Mouse (Mus musculus) midbrain, embryonic 11.5 days (tissue): ENCODE results near the gene Prkra. TPM values are rescaled to one million over a fixed set of nuclear protein-coding genes. Genes with fewer than 3 reads are reported as not detected.
A peak's percentile ranks its signal among the peaks of the same experiment; 100 is the strongest.
"Not testable (repeated sequence)": the region's sequence is repeated elsewhere in the genome, so short reads cannot be mapped to it uniquely, and the experiment has no call there.

Experiments used
- ATAC-seq: fragments of 200-750 bp; cut with Nextera tagmentation; 2 replicates; pipeline ENCODE4 v1.8.0; 2017; ENCODE audit warnings: moderate TSS enrichment, moderate library complexity; ENCODE audit not compliant: low FRiP score
- DNase-seq: peaks from one replicate; pipeline ENCODE4 v3.0.0; 2015; ENCODE audit warnings: low spot score; ENCODE audit errors: missing footprints
- H3K27ac ChIP-seq: fragments of 300-500 bp; sonication (generic); 2 replicates; pipeline ENCODE4 v1.5.1; 2014; ENCODE audit warnings: low read depth, low read length
- H3K27me3 ChIP-seq: fragments of 300-500 bp; sonication (generic); 2 replicates; pipeline ENCODE4 v1.6.1; 2014; ENCODE audit warnings: mild to moderate bottlenecking, low read length, moderate library complexity, mixed read lengths; ENCODE audit not compliant: control insufficient read depth, insufficient read depth
- H3K36me3 ChIP-seq: fragments of 300-500 bp; sonication (generic); 2 replicates; pipeline ENCODE4 v1.6.1; 2014; ENCODE audit warnings: mild to moderate bottlenecking, low read length, moderate library complexity, mixed read lengths; ENCODE audit not compliant: control insufficient read depth, insufficient read depth
- H3K4me1 ChIP-seq: fragments of 300-500 bp; sonication (generic); 2 replicates; pipeline ENCODE4 v1.6.1; 2014; ENCODE audit warnings: low read length; ENCODE audit not compliant: control insufficient read depth, insufficient read depth
- H3K4me2 ChIP-seq: fragments of 300-500 bp; sonication (generic); 2 replicates; pipeline ENCODE4 v1.6.1; 2014; ENCODE audit warnings: mild to moderate bottlenecking, moderate library complexity
- H3K4me3 ChIP-seq: fragments of 300-500 bp; sonication (generic); 2 replicates; pipeline ENCODE4 v1.5.1; 2014; ENCODE audit warnings: low read depth, low read length
- H3K9ac ChIP-seq: fragments of 300-500 bp; sonication (generic); 2 replicates; pipeline ENCODE4 v1.6.1; 2014; ENCODE audit warnings: low read length
- H3K9me3 ChIP-seq: fragments of 300-500 bp; sonication (generic); 2 replicates; pipeline ENCODE4 v1.6.1; 2016; ENCODE audit warnings: low read length; ENCODE audit not compliant: control insufficient read depth
- WGBS: fragments of 180-500 bp; shearing (Covaris S2); extraction: QIAGEN DNeasy Blood & Tissue Kit; methylation state at CpG from one replicate; pipeline ENCODE4 v1.1.7; 2014; 5-methylcytosine and 5-hydroxymethylcytosine counted together
- polyA plus RNA-seq: library from polyadenylated mRNA; unstranded; fragments of >200 nt; fragmentation: Nextera tagmentation; extraction: Ambion mirVana; gene quantifications from 2 replicates; pipeline ENCODE4 v1.2.1, GENCODE M21; 2014

Prkra gene
- polyA plus RNA-seq, 1 experiment from 2014 or later = 90.9 TPM

DNA sequence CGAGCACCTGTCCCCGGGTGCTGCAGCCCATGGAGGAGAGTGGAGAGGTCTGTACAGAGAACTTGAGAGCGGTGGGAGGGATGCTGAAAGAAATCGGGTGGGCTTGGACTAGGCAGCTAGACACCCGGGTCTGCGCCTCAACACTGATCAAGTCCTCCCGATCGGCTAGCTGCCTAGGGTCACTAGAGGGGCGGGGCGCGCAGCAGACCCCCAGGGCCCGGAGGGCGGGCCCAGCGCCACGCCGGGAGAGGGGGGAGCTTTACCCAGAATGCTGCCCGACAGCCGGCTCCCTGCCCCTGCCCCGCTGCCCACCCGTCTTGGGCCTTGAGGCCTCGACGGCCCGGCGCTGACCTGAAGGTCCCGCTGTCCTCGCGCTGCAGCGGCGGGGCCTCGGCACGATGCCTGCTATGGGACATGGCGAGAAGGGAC lies 360 bp downstream of the Prkra start:
- H3K4me3 ChIP-seq = peak overlapping the region; percentile 71
- peaks cover 8% of the 10 kb centered on the region for H3K4me1 ChIP-seq
- no peak for DNase-seq

DNA sequence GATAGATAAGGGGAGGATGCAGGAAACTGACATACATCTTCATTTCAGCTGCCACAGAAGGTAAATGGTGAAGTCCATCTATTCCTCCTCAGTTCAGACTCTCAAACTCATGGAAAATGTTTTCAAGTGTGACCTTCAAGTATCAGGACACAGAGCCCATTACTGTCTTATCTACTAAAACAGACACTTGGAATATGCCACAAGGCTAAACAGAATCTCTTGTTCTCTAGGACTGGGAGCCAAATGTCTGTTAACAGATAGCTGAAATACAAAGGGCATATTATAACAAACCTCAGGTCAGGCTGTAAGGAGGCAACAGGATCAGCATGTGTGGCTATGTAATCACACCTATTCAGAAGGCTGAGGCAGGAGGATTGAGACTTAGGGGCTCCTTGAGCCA lies 4.0 kb downstream of the Prkra start:
- DNase-seq = no peak
- peaks cover 8% of the 10 kb centered on the region for H3K4me1 ChIP-seq
- H3K27me3 ChIP-seq = no peaks in the 10 kb centered on the region
- H3K4me3 ChIP-seq = no peak overlapping the region
- H3K27ac ChIP-seq = no peak overlapping the region
- no peak for ATAC-seq
- H3K4me2 ChIP-seq = no peak overlapping the region
- peaks cover 9% of the 10 kb centered on the region for H3K36me3 ChIP-seq
- H3K9ac ChIP-seq = no peak overlapping the region
- H3K9me3 ChIP-seq = no peaks in the 10 kb centered on the region

More for the DNA sequence above, 360 bp downstream of the Prkra start:
- Histone ChIP-seq H3K4me2 (peak overlapping the region; percentile 76), H3K9ac (peak overlapping the region; percentile 83), H3K27ac (peak overlapping the region; percentile 92), H3K36me3 (no peaks in the 10 kb centered on the region), H3K27me3 (no peaks in the 10 kb centered on the region), H3K9me3 (no peaks in the 10 kb centered on the region)
- WGBS = under 1% methylated on average over 24 of the region's 32 CpGs
- peak; percentile 77 for ATAC-seq

DNA sequence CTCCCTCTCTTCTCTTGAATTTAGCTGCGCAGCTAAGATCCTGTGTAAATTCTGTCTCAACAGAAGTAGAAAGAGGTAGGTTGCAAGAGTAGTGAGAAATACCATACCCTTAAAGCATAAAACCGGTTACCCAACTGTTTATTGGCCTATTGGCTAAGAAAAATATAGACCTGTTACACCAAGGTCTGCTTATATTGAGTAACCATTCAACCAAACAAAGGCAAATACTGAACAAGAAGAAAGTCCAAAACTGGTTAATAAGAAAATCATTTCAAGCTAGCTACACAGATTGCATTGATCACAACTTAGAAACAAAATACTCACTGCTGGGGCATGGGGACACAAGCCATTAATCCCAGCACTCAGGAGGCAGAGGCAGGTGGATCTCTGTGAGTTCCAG lies 8.2 kb downstream of the Prkra start:
- peaks cover 19% of the 10 kb centered on the region for H3K36me3 ChIP-seq
- no peaks in the 10 kb centered on the region for H3K4me1 ChIP-seq
- ATAC-seq = no peak
- no peaks in the 10 kb centered on the region for H3K27me3 ChIP-seq
- 95% methylated on average over 2 of the region's 2 CpGs for WGBS
- no peak overlapping the region for H3K4me3 ChIP-seq
- no peak overlapping the region for H3K4me2 ChIP-seq
- H3K27ac ChIP-seq = no peak overlapping the region
- no peak for DNase-seq
- no peaks in the 10 kb centered on the region for H3K9me3 ChIP-seq
- no peak overlapping the region for H3K9ac ChIP-seq

DNA sequence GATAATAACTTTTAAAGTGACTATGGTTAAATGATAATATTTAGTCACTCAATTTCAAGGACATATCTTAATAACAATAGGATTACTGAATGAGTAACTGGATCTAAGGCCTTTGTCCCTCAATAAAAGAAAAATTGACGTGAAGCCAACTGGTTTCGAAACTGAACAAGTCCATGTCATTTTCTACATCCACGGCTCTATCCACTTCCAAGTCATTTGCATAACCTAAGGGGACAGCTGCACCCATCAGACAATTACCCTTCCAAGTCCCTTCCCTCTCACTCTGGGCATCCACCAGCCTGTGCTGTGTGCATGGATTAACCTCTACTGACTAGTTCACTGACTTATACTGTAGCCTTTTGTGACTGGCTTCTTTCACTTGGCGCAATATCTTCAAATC lies 16.2 kb downstream of the Prkra start:
- no peak overlapping the region for H3K27ac ChIP-seq
- ATAC-seq (no peak), DNase-seq (no peak)
- H3K36me3 ChIP-seq = peaks cover 34% of the 10 kb centered on the region
- H3K9ac ChIP-seq = no peak overlapping the region
- H3K4me1 ChIP-seq = no peaks in the 10 kb centered on the region
- H3K27me3 ChIP-seq = no peaks in the 10 kb centered on the region
- no peak overlapping the region for H3K4me2 ChIP-seq
- no peak overlapping the region for H3K4me3 ChIP-seq
- 87% methylated on average over 4 of the region's 4 CpGs for WGBS
- H3K9me3 ChIP-seq = no peaks in the 10 kb centered on the region; the same call in 1 of the 2 replicates

DNA sequence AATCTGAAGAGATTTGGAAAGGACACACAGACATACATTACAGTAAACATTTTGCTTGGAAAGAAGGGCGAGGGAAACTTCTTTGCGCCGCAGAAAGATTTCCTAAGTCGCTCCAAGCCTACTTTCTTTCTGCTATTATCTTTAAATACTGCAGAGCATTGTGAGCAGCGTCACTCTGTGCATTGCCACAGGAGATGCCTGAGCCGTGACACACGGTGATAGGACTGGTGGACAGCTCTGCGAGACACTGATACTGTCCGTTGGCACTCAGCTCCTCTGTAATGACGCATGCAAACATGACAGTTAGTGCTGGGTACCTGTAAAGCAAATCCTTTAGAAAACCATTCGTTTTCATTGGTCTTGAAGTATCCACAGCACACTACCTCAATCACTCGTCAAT lies 17.5 kb downstream of the Prkra start:
- 95% methylated on average over 12 of the region's 12 CpGs for WGBS
- H3K4me3 ChIP-seq = no peak overlapping the region
- no peak overlapping the region for H3K4me2 ChIP-seq
- H3K36me3 ChIP-seq = peaks cover 38% of the 10 kb centered on the region
- no peaks in the 10 kb centered on the region for H3K4me1 ChIP-seq
- no peak overlapping the region for H3K27ac ChIP-seq
- H3K9me3 ChIP-seq = peaks cover 3% of the 10 kb centered on the region; the same call in 1 of the 2 replicates
- ATAC-seq = no peak
- no peak for DNase-seq
- H3K9ac ChIP-seq = no peak overlapping the region
- H3K27me3 ChIP-seq = no peaks in the 10 kb centered on the region

GRCm38 (mm10) chr2:76622316-76622715 lies 25.5 kb downstream of the Prkra start:
- H3K4me1 ChIP-seq, DNase-seq, ATAC-seq, H3K4me2 ChIP-seq, H3K27me3 ChIP-seq, H3K4me3 ChIP-seq, H3K27ac ChIP-seq, H3K9me3 ChIP-seq, H3K9ac ChIP-seq: not testable (repeated sequence)
- H3K36me3 ChIP-seq = peaks cover 24% of the 10 kb centered on the region
- WGBS = 92% methylated on average over 2 of the region's 2 CpGs

DNA sequence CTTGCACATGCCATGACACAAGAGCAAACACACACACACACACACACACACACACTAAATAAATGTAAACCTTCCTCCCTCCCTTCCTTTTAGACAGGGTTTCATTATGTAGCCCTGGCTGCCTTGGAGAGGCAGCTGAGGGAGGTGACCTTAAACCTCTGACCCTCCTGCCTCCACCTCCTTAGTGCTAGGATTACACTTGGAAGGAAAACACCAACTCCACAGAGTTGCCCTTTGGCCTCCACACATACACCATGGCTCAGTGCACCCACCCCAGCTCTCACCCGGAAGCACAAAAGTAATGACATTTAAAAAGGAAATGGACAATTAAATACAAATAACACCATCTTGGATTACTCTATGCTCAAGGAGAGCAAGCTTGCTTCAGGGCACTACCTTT lies 26.1 kb downstream of the Prkra start:
- H3K27me3 ChIP-seq = no peaks in the 10 kb centered on the region
- H3K36me3 ChIP-seq = peaks cover 20% of the 10 kb centered on the region
- WGBS = 81% methylated on average over 1 of the region's 1 CpGs
- peaks cover 3% of the 10 kb centered on the region; the same call in 1 of the 2 replicates for H3K9me3 ChIP-seq
- DNase-seq = no peak
- no peak overlapping the region for H3K27ac ChIP-seq
- no peak overlapping the region for H3K4me2 ChIP-seq
- no peak for ATAC-seq
- H3K4me3 ChIP-seq = no peak overlapping the region
- no peaks in the 10 kb centered on the region for H3K4me1 ChIP-seq
- H3K9ac ChIP-seq = no peak overlapping the region

- peaks cover 11% of the 10 kb centered on the region; the same call in 1 of the 2 replicates for H3K36me3 ChIP-seq
- ATAC-seq (no peak), DNase-seq (no peak)
- H3K4me1 ChIP-seq = no peaks in the 10 kb centered on the region
- 89% methylated on average over 5 of the region's 5 CpGs for WGBS
- H3K4me2 ChIP-seq = no peak overlapping the region
- H3K9ac ChIP-seq = no peak overlapping the region
- H3K27ac ChIP-seq = no peak overlapping the region
- H3K4me3 ChIP-seq = no peak overlapping the region
- H3K27me3 ChIP-seq = no peaks in the 10 kb centered on the region
- H3K9me3 ChIP-seq = no peaks in the 10 kb centered on the region
Observed at GRCm38 (mm10) chr2:76620188-76620587, 27.6 kb downstream of the Prkra start.

- peaks cover 2% of the 10 kb centered on the region; the same call in 1 of the 2 replicates for H3K36me3 ChIP-seq
- H3K27me3 ChIP-seq = no peaks in the 10 kb centered on the region
- H3K4me3 ChIP-seq = no peak overlapping the region
- no peak overlapping the region for H3K9ac ChIP-seq
- H3K27ac ChIP-seq = no peak overlapping the region
- ATAC-seq (peak; percentile 48; the same call in 1 of the 2 replicates), DNase-seq (peak; percentile 90)
- WGBS = 56% methylated on average over 1 of the region's 1 CpGs
- no peak overlapping the region for H3K4me2 ChIP-seq
- no peaks in the 10 kb centered on the region for H3K9me3 ChIP-seq
- no peaks in the 10 kb centered on the region for H3K4me1 ChIP-seq
Observed at GRCm38 (mm10) chr2:76618078-76618477, 29.7 kb downstream of the Prkra start.
